Mouse (Mus musculus): ENCODE results near the gene Dnajb6. TPM values are rescaled to one million over a fixed set of nuclear protein-coding genes. Genes with fewer than 3 reads are reported as not detected.

The Dnajb6 gene
- polyA plus RNA-seq, 1 experiment from 2014 or later, result 222 TPM

GRCm38 (mm10) chr5:29816523-29817242, 81.2 kb downstream of the Dnajb6 start:
- ATAC-seq (ENCODE audit: low FRiP score, low read depth), result no peak
- peaks cover 4% of the 10 kb centered on the region; the same call in 1 of the 2 replicates for H3K9me3 ChIP-seq
- H3K27me3 ChIP-seq, result no peaks in the 10 kb centered on the region
- WGBS, result 94% methylated on average over 5 of the region's 5 CpGs
- H3K4me1 ChIP-seq, result no peaks in the 10 kb centered on the region
- H3K27ac ChIP-seq (replicated peaks), result no peak overlapping the region
- H3K36me3 ChIP-seq, result no peaks in the 10 kb centered on the region
- H3K4me2 ChIP-seq (replicated peaks), result no peak overlapping the region
- no peak overlapping the region for H3K4me3 ChIP-seq
- H3K9ac ChIP-seq (replicated peaks), result no peak overlapping the region

- ATAC-seq (ENCODE audit: low FRiP score, low read depth), result no peak
- 92% methylated on average over 5 of the region's 5 CpGs for WGBS
Measured at GRCm38 (mm10) chr5:29817400-29817799, 81.9 kb downstream of the Dnajb6 start.

GRCm38 (mm10) chr5:29818287-29818686, 82.8 kb downstream of the Dnajb6 start:
- no peak overlapping the region for H3K4me3 ChIP-seq
- peaks cover 4% of the 10 kb centered on the region; the same call in 1 of the 2 replicates for H3K9me3 ChIP-seq
- no peak for ATAC-seq (ENCODE audit: low FRiP score, low read depth)
- no peak overlapping the region for H3K4me2 ChIP-seq (replicated peaks)
- no peaks in the 10 kb centered on the region for H3K36me3 ChIP-seq
- H3K27me3 ChIP-seq, result no peaks in the 10 kb centered on the region
- no peak overlapping the region for H3K9ac ChIP-seq (replicated peaks)
- H3K4me1 ChIP-seq, result no peaks in the 10 kb centered on the region
- H3K27ac ChIP-seq (replicated peaks), result no peak overlapping the region
- 94% methylated on average over 4 of the region's 4 CpGs for WGBS

More at GRCm38 (mm10) chr5:29817400-29817799, 81.9 kb downstream of the Dnajb6 start:
- H3K9me3 ChIP-seq, result peaks cover 4% of the 10 kb centered on the region; the same call in 1 of the 2 replicates
- no peaks in the 10 kb centered on the region for H3K4me1 ChIP-seq
- no peaks in the 10 kb centered on the region for H3K36me3 ChIP-seq
- no peak overlapping the region for H3K27ac ChIP-seq (replicated peaks)
- no peak overlapping the region for H3K9ac ChIP-seq (replicated peaks)
- no peaks in the 10 kb centered on the region for H3K27me3 ChIP-seq
- no peak overlapping the region for H3K4me2 ChIP-seq (replicated peaks)
- H3K4me3 ChIP-seq, result no peak overlapping the region

- H3K27me3 ChIP-seq, result no peaks in the 10 kb centered on the region
- no peak for ATAC-seq (ENCODE audit: low FRiP score, low read depth)
- H3K9me3 ChIP-seq, result no peaks in the 10 kb centered on the region
- H3K4me2 ChIP-seq (replicated peaks), result no peak overlapping the region
- no peak overlapping the region for H3K27ac ChIP-seq (replicated peaks)
- no peak overlapping the region for H3K9ac ChIP-seq (replicated peaks)
- 53% methylated on average over 3 of the region's 3 CpGs for WGBS
- H3K4me1 ChIP-seq, result no peaks in the 10 kb centered on the region
- no peak overlapping the region for H3K4me3 ChIP-seq
- no peaks in the 10 kb centered on the region for H3K36me3 ChIP-seq
Measured at GRCm38 (mm10) chr5:29824796-29825195, 89.3 kb downstream of the Dnajb6 start.

GRCm38 (mm10) chr5:29826780-29827179, 91.3 kb downstream of the Dnajb6 start:
- H3K9me3 ChIP-seq, result no peaks in the 10 kb centered on the region
- H3K9ac ChIP-seq (replicated peaks), result no peak overlapping the region
- H3K4me1 ChIP-seq, result no peaks in the 10 kb centered on the region
- H3K4me3 ChIP-seq, result no peak overlapping the region
- H3K4me2 ChIP-seq (replicated peaks), result no peak overlapping the region
- no peak for ATAC-seq (ENCODE audit: low FRiP score, low read depth)
- 80% methylated on average over 4 of the region's 4 CpGs for WGBS
- no peaks in the 10 kb centered on the region for H3K36me3 ChIP-seq
- H3K27me3 ChIP-seq, result no peaks in the 10 kb centered on the region
- no peak overlapping the region for H3K27ac ChIP-seq (replicated peaks)

GRCm38 (mm10) chr5:29842444-29843166, 107.1 kb downstream of the Dnajb6 start:
- no peak for ATAC-seq (ENCODE audit: low FRiP score, low read depth)

GRCm38 (mm10) chr5:29845038-29845437, 109.5 kb downstream of the Dnajb6 start:
- no peaks in the 10 kb centered on the region for H3K4me1 ChIP-seq
- no peaks in the 10 kb centered on the region for H3K9me3 ChIP-seq
- ATAC-seq (ENCODE audit: low FRiP score, low read depth), result no peak
- no peak overlapping the region for H3K4me3 ChIP-seq
- H3K4me2 ChIP-seq (replicated peaks), result no peak overlapping the region
- no peak overlapping the region for H3K9ac ChIP-seq (replicated peaks)
- WGBS, result 78% methylated on average over 3 of the region's 3 CpGs
- no peaks in the 10 kb centered on the region for H3K27me3 ChIP-seq
- H3K27ac ChIP-seq (replicated peaks), result no peak overlapping the region
- H3K36me3 ChIP-seq, result no peaks in the 10 kb centered on the region

More at GRCm38 (mm10) chr5:29842444-29843166, 107.1 kb downstream of the Dnajb6 start:
- 80% methylated on average over 3 of the region's 3 CpGs for WGBS
- Histone ChIP-seq H3K27ac (replicated peaks) (no peak overlapping the region), H3K4me3 (no peak overlapping the region), H3K4me1 (no peaks in the 10 kb centered on the region), H3K36me3 (no peaks in the 10 kb centered on the region), H3K27me3 (no peaks in the 10 kb centered on the region), H3K9me3 (no peaks in the 10 kb centered on the region), H3K4me2 (replicated peaks) (no peak overlapping the region), H3K9ac (replicated peaks) (no peak overlapping the region)

- Histone ChIP-seq H3K9ac (replicated peaks) (no peak overlapping the region), H3K27ac (replicated peaks) (no peak overlapping the region), H3K4me2 (replicated peaks) (no peak overlapping the region), H3K4me1 (no peaks in the 10 kb centered on the region), H3K4me3 (no peak overlapping the region), H3K9me3 (no peaks in the 10 kb centered on the region), H3K27me3 (no peaks in the 10 kb centered on the region), H3K36me3 (no peaks in the 10 kb centered on the region)
- ATAC-seq (ENCODE audit: low FRiP score, low read depth), result no peak
- 91% methylated on average over 5 of the region's 5 CpGs for WGBS
Measured at GRCm38 (mm10) chr5:29847494-29847893, 112.0 kb downstream of the Dnajb6 start.

GRCm38 (mm10) chr5:29848091-29848490, 112.6 kb downstream of the Dnajb6 start:
- Histone ChIP-seq H3K4me3 (no peak overlapping the region), H3K9ac (replicated peaks) (no peak overlapping the region), H3K4me1 (no peaks in the 10 kb centered on the region), H3K27ac (replicated peaks) (no peak overlapping the region), H3K27me3 (no peaks in the 10 kb centered on the region), H3K36me3 (no peaks in the 10 kb centered on the region), H3K9me3 (no peaks in the 10 kb centered on the region), H3K4me2 (replicated peaks) (no peak overlapping the region)
- no peak for ATAC-seq (ENCODE audit: low FRiP score, low read depth)
- WGBS, result 91% methylated on average over 2 of the region's 2 CpGs

GRCm38 (mm10) chr5:29852376-29852775, 116.9 kb downstream of the Dnajb6 start:
- H3K27me3 ChIP-seq, result no peaks in the 10 kb centered on the region
- no peaks in the 10 kb centered on the region for H3K36me3 ChIP-seq
- H3K4me2 ChIP-seq (replicated peaks), result no peak overlapping the region
- no peak overlapping the region for H3K9ac ChIP-seq (replicated peaks)
- H3K4me1 ChIP-seq, result no peaks in the 10 kb centered on the region
- H3K9me3 ChIP-seq, result no peaks in the 10 kb centered on the region
- no peak overlapping the region for H3K4me3 ChIP-seq
- WGBS, result 78% methylated on average over 8 of the region's 8 CpGs
- ATAC-seq (ENCODE audit: low FRiP score, low read depth), result no peak
- no peak overlapping the region for H3K27ac ChIP-seq (replicated peaks)

GRCm38 (mm10) chr5:29853035-29853434, 117.5 kb downstream of the Dnajb6 start:
- Histone ChIP-seq H3K36me3 (no peaks in the 10 kb centered on the region), H3K4me2 (replicated peaks) (no peak overlapping the region), H3K9me3 (no peaks in the 10 kb centered on the region), H3K27ac (replicated peaks) (no peak overlapping the region), H3K4me1 (no peaks in the 10 kb centered on the region), H3K27me3 (no peaks in the 10 kb centered on the region), H3K9ac (replicated peaks) (no peak overlapping the region), H3K4me3 (no peak overlapping the region)
- ATAC-seq (ENCODE audit: low FRiP score, low read depth), result no peak
- WGBS, result 92% methylated on average over 1 of the region's 1 CpGs

GRCm38 (mm10) chr5:29854376-29854775, 118.9 kb downstream of the Dnajb6 start:
- Histone ChIP-seq H3K9me3 (no peaks in the 10 kb centered on the region), H3K27me3 (no peaks in the 10 kb centered on the region), H3K9ac (replicated peaks) (no peak overlapping the region), H3K4me1 (no peaks in the 10 kb centered on the region), H3K36me3 (no peaks in the 10 kb centered on the region), H3K27ac (replicated peaks) (no peak overlapping the region), H3K4me2 (replicated peaks) (no peak overlapping the region), H3K4me3 (no peak overlapping the region)
- no peak for ATAC-seq (ENCODE audit: low FRiP score, low read depth)
- 85% methylated on average over 5 of the region's 5 CpGs for WGBS

Data from midbrain, embryonic 12.5 days (tissue).